Mouse (Mus musculus) telencephalon, adult 2 months (tissue): ENCODE results near the gene Lrch4.
A peak's percentile ranks its signal among the peaks of the same experiment; 100 is the strongest.
"Not testable (repeated sequence)": the region's sequence is repeated elsewhere in the genome, so short reads cannot be mapped to it uniquely, and the experiment has no call there.

Experiments used
- DNase-seq: peaks from one replicate; pipeline ENCODE4 v3.0.0-alpha.2; 2011; ENCODE audit warnings: low read depth, low spot score

Lrch4 gene

DNA sequence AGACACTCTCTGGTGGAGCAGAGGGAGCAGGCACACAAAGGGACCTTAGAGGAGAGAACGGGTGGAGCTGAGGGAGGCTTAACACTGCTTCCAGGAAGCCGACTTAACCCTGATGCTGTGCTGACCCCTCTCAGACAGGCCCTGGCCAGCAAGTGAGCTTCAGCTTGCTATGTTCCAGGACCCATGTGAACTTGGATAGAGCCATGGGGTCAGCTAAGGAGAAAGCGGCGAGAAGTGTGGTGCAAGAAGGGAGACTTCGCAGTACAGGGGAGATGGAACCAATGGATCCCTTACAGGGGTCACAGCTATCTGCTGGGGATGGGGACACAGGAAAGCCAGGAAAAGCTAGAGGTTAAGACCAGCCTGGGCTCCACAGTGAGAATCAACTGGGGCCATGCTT is 15.8 kb upstream of the Lrch4 start:
- no peak for DNase-seq

- DNase-seq = no peak
These were observed 15.4 kb upstream of the Lrch4 start, which contains the start of gene Pcolce for GRCm38 (mm10) chr5:137613550-137613949. Pcolce (minus strand) TSS chr5:137613784.

- not testable (repeated sequence) for DNase-seq
These were observed 14.0 kb upstream of the Lrch4 start for GRCm38 (mm10) chr5:137614921-137615320.

DNA sequence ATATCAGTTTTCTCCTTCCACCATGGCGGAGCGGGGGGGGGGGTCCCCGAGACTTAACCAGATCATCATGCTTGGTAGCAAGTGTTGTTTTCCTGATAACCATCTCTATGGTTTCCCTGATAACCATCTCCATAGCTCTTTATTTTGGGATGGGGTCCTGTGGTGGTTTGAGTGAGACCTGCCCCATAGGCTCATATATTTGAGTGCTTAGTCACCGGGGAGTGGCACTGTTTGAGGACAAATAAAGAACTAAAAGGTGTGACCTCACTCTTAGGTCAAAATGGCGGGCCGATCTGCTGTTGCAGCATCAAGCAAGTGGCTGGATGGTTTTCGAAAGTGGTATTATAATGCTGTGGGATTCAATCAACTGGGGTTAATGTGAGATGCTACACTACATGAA is 13.6 kb upstream of the Lrch4 start:
- no peak for DNase-seq

DNA sequence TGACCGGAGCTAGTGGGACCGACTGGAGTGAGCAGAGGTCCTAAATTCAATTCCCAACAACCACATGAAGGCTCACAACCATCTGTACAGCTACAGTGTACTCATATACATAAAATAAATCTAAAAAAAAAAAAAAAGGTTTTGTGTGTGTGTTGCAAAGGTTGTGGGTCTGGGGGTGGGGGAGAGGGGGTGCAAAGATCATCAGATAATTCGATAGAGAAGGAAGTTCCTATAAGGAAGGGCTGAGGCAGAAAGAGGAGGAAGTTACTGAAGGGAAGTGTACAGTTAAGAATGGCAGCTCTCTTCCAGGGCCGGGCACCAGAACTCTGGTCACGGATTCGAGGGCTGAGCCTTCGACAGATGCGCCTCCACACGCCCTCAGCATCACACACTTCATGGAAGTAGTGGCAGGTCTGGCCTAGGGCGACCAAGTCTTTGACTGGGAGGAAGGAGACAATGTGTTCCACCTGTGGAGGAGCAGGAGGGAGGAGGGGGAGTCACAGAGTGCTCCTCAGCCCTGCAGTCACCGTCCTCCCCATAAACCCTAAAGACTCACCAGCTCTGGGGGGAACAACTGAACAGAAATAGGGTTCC is 4.9 kb upstream of the Lrch4 start:
- no peak for DNase-seq

DNA sequence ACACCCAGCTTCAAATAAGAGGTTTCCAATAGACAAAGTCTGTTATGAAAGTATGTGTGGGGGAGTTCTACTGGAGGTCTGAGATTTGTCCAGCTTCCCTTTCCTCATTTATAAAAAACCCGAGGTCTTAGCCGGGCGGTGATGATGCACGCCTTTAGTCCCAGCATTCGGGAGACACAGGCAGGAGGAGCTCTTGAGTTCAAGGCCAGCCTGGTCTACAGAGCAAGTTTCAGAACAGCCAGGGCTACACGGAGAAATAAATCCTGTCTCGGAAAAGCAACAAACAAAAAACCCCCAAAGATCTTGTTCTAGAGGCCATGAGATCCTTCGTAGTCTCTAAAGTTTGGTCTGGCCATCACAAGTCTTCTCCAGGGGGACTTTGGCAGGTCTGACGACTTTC is 930 bp upstream of the Lrch4 start:
- DNase-seq = peak; percentile 6

- no peak for DNase-seq
These were observed 393 bp downstream of the Lrch4 start for GRCm38 (mm10) chr5:137629306-137629721.

DNA sequence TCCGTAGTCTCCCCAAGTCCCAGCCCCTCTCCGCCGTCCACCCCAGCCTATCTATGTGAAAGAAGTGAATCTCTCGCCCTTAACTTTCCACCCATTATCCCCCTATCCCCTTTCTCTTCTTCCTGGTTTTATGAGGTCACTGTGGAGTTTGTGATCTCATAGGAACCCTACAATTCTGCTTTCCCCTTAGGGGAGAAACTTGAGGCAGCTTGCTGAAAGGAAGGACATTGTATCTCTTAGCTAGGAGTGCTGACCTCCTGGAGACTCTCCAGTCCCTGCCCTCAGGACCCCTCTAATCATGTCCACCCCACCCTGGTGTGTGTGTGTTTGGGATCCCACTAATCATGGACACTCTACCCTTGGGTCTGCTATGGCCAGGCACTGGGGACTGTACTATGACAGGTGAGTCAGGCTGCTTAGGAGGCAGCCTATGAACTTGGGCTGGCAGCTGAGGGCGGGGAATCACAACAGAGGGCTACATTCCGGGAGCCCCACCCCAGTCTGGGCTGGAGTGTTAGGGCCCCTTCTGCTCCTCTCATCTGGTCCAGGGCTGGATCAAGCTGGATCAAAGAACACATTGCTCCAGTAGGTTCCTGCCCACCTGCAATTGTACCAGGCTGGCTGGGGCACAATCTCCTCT is 1.1 kb downstream of the Lrch4 start:
- no peak for DNase-seq

DNA sequence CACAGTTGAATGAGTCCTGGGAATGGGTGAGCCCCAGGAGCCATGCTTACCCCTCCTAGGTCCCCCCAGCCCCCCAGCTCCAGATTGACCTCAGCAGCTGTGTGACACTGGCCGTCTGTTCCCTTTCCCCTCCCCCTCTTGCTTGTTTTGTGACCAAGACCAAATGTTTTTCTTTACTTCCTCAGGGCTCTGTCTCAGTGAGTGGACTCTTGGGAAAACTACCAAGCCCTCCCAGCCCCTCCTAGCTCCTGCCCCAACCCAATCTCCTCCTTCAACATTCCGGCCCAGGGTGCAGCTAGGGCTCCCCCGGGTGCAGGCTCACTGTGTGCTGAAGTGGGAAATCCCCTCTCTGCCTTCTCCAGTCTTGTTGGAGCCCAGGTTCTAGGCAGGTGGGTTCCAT is 1.7 kb downstream of the Lrch4 start:
- no peak for DNase-seq

GRCm38 (mm10) chr5:137631171-137631570 is 2.2 kb downstream of the Lrch4 start:
- peak; percentile 43 for DNase-seq

GRCm38 (mm10) chr5:137631591-137631990 is 2.7 kb downstream of the Lrch4 start:
- no peak for DNase-seq

GRCm38 (mm10) chr5:137633397-137634084 is 4.6 kb downstream of the Lrch4 start:
- DNase-seq = no peak

DNA sequence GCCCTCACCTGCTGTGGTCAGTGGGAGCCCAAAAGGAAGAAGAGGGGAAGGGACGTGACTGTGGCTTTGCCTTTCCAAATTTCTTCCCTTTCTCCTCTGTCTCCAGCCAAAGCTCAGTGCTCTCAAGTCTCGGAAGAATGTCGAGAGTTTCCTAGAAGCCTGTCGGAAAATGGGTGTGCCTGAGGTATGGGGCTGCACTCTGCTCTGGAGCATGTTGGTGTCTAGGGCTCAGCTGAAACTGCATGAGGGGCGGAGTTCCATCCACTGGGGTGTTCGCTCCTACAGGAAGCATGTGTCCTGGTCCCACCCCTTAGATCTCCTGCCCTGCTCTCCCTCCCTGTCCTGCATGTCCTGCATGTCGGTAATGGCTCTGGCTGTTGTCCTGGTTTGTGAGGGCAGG is 10.6 kb downstream of the Lrch4 start:
- DNase-seq = no peak

DNA sequence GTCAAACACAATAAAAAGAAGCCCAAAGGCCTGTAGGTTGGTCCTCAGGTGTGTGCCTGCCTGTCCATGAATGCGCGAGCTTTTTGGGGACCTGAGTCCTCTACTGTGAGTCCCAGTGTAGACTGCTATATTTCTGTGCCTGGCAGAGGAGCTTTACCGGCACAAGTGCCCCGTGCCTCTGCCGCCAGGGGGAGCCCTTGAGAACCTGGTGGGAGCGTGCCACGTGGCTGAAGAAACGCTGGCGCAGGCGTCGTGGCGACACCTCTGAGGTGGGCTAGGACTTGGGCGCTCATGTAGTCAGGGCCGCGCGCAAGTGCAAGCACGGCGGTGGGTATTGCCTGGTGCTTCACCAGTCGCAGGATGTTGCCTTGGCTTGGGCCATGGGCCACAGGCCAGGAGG is 12.1 kb downstream of the Lrch4 start, which contains the start of gene Sap25:
Gene Sap25, plus strand, starts transcription at position 281 of the 400 bp plus-strand sequence.
- DNase-seq = no peak

DNA sequence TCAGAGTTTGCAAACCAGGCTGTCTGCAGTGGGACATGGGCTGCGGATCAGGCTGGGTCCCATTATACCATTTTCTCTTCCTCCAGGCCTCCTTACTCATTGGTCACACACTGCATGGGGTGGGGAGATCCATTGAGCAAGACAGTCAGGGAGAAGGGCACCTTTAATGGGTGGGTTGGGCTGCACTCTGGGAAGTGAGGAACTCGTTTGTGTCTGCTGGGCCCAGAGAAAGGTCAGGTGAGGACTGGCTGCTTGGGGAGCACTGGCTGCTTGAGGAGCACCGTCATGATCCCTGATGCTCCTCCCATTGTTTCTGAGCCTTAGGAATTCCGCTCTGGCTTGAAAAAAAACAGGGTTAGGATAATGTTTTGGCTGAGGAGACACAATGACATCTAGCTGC is 14.0 kb downstream of the Lrch4 start:
- DNase-seq = no peak

DNA sequence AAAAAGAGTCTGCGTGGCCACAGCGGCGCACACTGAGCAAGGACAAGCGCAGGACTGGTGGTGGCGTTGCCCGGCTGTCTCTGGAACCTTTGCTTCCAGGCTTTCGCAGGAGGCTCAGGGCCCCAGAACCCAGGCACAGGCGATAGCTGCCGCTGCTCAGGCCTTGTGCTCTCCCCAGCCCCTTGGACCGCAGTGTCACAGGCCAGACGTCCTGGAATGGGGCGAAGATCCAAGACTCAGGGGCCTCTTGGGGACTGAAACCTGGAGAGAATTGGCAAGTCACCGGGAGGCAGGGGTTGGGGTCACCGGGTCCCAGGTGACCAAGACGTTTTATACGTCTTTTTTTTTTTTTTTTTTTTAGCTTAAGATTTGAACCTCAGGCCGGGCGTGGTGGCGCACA is 15.6 kb downstream of the Lrch4 start:
- no peak for DNase-seq

GRCm38 (mm10) chr5:137645091-137645651 is 16.2 kb downstream of the Lrch4 start:
- DNase-seq = no peak

DNA sequence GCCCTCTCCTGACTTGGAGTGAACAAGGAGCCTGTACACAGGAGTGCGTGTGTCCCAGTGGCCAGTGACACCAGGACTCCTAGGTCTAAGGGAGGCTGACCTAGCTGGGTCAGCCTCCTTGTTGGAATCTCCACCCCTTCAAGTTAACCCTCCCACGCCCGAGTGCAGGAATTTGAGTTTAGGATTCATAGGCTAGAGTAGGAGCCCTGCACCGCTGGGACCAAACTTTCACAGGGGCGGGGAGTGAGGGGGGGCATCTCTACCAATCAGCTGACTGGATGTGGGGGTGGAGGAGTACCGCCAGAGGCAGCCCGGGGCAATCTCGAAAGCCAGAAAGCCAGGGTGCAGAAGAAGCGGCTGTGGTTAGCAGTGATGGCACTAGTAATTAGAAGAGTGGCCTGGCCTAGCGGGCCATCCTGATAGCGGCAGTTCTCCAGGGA is 16.8 kb downstream of the Lrch4 start, which contains the start of gene Irs3:
Gene Irs3, minus strand, starts transcription at position 63 of the 440 bp plus-strand sequence.
- no peak for DNase-seq

DNA sequence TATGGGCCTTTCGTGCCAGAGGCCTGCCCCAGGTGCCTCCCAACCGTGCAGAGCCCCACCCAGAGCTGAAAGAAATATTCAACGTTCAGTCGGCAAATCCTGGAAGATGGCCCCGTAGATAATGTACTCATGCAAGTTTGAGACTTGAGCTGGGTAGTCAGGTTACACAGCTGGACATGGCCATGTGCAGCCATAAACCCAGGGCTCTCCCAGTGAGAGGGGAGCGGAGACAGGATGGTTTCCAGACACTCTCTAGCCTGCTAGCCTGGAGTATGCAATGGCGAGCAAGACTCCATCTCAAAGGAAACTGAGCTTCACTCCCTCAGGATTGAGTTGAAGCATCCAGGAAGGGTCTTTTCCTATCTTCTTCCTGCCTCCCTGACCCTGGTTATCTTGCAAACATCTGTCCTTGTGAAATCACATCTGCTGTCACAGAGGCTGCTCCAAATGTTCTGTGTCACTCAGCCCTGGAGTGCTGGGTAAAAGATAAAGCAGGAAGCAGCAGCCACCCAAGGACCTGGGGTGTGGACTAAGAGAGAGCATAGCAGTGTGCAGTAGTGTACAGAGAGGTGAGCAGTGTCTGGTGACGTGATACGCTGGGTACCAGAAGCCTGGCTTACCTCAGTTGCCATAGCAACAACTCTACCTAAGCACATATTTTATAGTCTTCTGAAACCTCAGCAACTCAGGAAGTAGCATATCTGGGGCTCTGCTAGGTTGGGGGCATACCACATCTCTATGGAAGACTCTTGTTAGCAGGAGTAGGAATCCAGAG is 19.1 kb downstream of the Lrch4 start:
- DNase-seq = peak; percentile 46

GRCm38 (mm10) chr5:137649251-137649650 is 20.3 kb downstream of the Lrch4 start:
- DNase-seq = no peak
